Mouse (Mus musculus): ENCODE measurements around the gene Set.
A peak's percentile ranks its signal among the peaks of the same experiment; 100 is the strongest.

The Set gene

DNA sequence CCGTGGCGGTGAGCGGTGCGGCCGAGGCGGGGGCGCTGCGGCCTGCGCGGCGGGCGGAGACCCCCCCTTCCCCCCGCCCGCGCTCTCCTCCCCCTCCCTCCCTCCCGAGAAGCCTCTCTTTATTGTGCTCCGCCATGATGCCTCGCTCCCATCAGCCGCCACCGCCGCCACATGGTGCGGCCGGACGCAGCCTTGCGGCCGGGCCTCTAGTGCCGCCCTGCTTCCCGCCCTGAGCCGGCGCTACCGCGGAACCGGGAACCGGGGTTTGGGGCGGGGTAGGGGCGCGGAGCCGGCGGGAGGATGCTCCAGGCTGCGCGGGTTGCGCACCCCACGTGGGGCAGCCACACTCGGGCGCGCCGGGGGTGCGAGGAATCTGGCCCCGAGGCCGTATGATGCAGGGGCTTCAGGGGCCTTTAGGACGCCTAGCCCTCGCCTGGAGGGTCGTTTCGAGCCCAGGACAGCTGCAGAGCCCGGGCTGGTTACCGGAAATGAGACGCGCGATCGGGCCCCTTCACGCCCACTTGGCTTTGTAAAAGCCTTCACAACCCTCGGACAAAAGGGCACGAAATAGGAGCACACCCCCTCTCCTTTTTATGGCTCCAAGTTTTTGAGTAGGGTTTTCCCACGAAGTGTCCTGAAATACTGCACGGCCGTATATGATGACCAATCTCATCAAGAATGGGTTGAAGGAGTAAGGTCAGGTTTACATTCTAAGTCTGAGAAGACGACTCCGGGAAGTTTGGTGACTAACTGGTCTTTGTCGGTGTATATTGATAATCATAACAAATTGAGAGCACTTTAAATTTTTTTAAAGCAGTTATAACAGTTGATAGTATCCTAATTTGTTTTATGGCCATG is 10.1 kb downstream of the Set start:
- DNase-seq (ENCODE audit: low read depth, low spot score), result peak; percentile 61
- no peaks in the 10 kb centered on the region for H3K27me3 ChIP-seq (ENCODE audit: control insufficient read depth, insufficient read depth, low read length, poor library complexity, severe bottlenecking)
- peaks cover 12% of the 10 kb centered on the region for H3K36me3 ChIP-seq (ENCODE audit: control insufficient read depth, insufficient read depth, low read length, poor library complexity, severe bottlenecking)

DNA sequence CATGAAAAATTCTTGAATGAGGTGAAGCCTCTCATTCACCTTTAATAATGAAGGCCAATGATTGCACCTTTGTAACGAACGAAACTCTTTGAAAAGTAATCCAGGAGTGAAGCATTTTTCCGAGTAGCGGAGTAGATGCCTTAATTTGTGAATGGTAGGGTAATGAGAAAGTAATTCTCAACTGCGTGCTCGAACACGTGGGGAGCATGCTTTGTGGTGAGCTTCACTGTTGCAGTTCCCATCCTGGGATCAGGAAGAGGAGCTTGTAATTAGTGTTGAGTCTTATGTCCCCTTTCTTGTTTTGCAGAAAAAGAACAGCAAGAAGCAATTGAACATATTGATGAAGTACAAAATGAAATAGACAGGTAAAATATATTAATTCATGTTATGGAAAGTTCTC is 10.8 kb downstream of the Set start:
- H3K27me3 ChIP-seq (ENCODE audit: control insufficient read depth, insufficient read depth, low read length, poor library complexity, severe bottlenecking), result no peaks in the 10 kb centered on the region
- DNase-seq (ENCODE audit: low read depth, low spot score), result no peak
- peaks cover 12% of the 10 kb centered on the region for H3K36me3 ChIP-seq (ENCODE audit: control insufficient read depth, insufficient read depth, low read length, poor library complexity, severe bottlenecking)

DNA sequence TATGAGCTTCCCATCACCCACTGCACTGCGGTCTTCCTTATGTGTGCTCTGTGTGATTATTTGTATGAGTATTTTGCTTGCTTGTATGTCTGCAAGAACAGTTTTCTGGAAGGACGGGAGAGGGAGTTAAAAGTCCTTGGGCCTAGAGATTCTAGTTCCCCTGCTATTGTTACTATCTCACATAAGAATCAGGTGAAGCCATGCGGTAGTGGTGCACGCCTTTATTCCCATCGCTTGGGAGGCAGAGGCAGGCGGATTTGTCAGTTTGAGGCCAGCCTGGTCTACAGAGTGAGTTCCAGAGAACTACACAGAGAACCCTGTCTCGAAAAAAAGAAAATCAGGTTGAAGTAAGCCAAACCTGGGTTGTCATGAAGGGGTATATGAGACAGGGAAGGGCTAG is 15.7 kb downstream of the Set start:
- no peaks in the 10 kb centered on the region for H3K27me3 ChIP-seq (ENCODE audit: control insufficient read depth, insufficient read depth, low read length, poor library complexity, severe bottlenecking)
- H3K36me3 ChIP-seq (ENCODE audit: control insufficient read depth, insufficient read depth, low read length, poor library complexity, severe bottlenecking), result peaks cover 12% of the 10 kb centered on the region
- no peak for DNase-seq (ENCODE audit: low read depth, low spot score)

DNA sequence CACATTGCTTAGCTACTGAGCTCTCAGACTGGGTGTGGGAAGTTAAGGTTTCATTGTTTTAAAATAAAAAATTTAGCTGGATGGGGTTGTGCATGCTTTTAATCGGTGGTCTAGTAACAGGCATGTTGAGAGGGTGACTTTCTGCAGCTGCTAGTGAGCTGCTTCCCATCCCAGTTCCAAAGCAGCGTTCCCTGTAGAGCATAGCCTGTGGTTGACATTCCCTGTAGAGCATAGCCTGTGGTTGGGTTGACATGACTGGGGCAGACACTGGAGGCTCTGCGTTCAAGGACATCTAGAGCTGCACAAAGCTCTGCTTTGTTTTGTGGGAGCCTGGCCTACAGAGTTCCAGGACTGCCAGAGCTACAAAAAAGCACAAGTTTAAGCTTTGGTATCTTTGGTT is 16.1 kb downstream of the Set start:
- peaks cover 12% of the 10 kb centered on the region for H3K36me3 ChIP-seq (ENCODE audit: control insufficient read depth, insufficient read depth, low read length, poor library complexity, severe bottlenecking)
- no peak for DNase-seq (ENCODE audit: low read depth, low spot score)
- no peaks in the 10 kb centered on the region for H3K27me3 ChIP-seq (ENCODE audit: control insufficient read depth, insufficient read depth, low read length, poor library complexity, severe bottlenecking)

DNA sequence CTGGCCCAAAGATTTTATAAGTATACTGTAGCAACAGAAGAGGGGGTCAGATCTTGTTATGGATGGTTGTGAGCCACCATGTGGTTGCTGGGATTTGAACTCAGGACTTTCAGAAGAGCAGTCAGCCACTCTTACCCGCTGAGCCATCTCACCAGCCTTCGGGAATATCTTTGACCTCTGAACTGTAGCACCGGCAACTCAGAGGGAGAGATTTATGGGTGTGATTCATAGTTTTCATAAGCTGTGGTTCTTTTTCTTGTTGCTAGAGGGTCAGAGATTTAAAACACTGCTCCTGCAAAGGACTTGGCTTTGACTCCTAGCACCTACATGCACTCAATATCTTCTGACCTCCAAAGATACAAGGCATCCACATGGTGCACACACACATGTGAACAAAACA is 18.4 kb downstream of the Set start:
- H3K27me3 ChIP-seq (ENCODE audit: control insufficient read depth, insufficient read depth, low read length, poor library complexity, severe bottlenecking), result no peaks in the 10 kb centered on the region
- H3K36me3 ChIP-seq (ENCODE audit: control insufficient read depth, insufficient read depth, low read length, poor library complexity, severe bottlenecking), result peaks cover 3% of the 10 kb centered on the region; the same call in 1 of the 2 replicates
- DNase-seq (ENCODE audit: low read depth, low spot score), result no peak

DNA sequence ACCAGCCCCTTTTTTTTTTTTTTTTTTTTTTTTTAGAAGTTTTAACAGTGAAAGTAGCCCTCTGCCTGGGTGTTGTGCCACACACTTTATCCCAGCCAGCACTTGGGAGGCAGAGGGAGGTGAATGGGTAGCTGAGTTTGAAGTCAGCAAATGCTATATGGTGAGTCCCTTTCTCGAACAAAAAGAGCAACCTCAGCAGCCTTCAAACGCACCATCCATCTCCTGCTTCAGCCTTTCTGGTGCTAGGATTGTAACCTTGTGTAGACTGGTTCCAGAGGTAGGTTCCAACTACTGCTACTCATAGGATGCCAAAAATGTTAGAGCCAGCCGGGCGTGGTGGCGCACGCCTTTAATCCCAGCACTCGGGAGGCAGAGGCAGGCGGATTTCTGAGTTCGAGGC is 19.3 kb downstream of the Set start:
- Histone ChIP-seq H3K36me3 (ENCODE audit: control insufficient read depth, insufficient read depth, low read length, poor library complexity, severe bottlenecking) (0 out of 2 replicates have a peak, but pooled peaks cover 2% of the 10 kb centered on the region), H3K27me3 (ENCODE audit: control insufficient read depth, insufficient read depth, low read length, poor library complexity, severe bottlenecking) (no peaks in the 10 kb centered on the region)
- no peak for DNase-seq (ENCODE audit: low read depth, low spot score)

DNA sequence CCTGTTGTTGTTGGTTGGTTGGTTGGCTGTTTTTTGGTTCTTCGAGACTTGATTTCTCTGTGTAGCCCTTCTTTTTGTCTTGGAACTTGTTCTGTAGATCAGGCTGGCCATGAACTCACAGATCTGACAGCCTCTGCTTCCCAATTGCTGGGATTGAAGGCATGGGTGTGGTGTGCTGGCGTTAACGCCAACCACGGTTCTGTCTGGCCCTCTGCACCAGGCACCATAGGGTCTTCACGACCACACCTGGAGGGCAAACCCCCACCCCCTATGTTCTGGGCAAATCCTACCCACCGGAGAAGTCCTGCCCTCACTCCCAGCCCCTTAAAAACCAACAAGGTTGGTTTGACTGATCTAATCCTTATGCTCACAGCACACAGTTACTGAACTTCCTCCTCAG is 19.8 kb downstream of the Set start:
- no peak for DNase-seq (ENCODE audit: low read depth, low spot score)
- H3K36me3 ChIP-seq (ENCODE audit: control insufficient read depth, insufficient read depth, low read length, poor library complexity, severe bottlenecking), result 0 out of 2 replicates have a peak, but pooled peaks cover under 1% of the 10 kb centered on the region
- no peaks in the 10 kb centered on the region for H3K27me3 ChIP-seq (ENCODE audit: control insufficient read depth, insufficient read depth, low read length, poor library complexity, severe bottlenecking)

DNA sequence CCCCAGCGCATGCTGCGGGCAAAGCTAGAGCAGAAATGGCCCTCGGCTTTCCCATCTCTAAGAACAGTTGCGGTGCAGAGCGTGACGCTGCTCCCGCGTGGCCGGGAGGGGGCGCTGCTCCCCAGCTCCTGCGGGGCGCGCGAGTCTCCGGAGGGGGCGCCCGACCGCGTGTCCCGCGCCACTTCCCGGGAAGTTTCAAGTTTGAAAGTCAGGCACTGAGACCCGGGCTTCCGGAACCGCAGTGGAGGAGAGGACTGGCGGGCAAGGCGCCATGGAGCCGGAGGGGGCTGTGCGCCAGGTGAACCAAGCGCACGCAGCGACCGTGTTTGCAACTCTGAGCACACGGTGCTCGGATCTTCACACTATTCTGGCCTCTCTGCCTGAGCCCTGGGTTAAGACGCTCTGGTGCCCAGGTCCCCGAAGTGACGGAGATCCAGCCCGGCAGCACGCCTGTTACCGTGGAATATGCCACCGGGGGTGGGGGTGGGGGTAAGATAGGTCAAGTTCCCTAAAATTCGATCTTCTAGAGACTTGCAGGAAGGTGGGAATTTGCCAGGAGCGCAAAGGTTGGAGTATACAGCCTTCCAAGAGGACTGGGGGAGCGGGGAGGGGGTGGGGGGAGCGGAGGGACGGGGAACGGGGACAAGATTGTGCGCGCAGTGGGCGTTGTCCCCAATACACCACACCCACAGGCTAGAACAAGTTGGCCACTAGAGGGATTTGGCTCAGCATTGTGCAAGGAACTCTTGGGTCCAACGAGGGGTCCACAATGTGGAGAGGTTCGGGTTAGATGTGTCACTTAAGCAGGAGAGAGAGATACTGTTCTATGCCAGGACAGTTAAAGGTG is 20.5 kb downstream of the Set start, which contains the start of gene Pkn3:
Pkn3 (plus strand) TSS at position 183 of the 847 bp plus-strand sequence.
- H3K27me3 ChIP-seq (ENCODE audit: control insufficient read depth, insufficient read depth, low read length, poor library complexity, severe bottlenecking), result no peaks in the 10 kb centered on the region
- H3K36me3 ChIP-seq (ENCODE audit: control insufficient read depth, insufficient read depth, low read length, poor library complexity, severe bottlenecking), result no peaks in the 10 kb centered on the region
- peak; percentile 86 for DNase-seq (ENCODE audit: low read depth, low spot score)

DNA sequence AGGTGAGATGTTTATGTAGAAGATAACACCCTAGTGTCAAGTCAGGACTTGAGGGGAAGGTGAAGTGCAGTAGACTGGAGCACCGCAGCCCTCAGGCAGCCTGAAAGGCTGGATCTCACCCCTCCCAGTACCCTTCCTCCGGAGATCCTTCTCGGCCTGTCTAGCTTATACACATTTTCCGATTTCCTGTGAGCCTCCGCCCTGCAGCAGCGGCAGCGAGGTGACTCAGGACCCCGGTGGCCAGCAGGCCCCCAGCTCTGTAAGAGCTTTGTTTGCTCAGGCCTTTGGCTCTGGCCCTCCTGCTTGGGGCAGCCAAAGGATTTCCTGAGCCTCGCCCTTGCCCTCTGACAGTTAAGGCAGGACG is 21.2 kb downstream of the Set start:
- DNase-seq (ENCODE audit: low read depth, low spot score), result no peak
- Histone ChIP-seq H3K36me3 (ENCODE audit: control insufficient read depth, insufficient read depth, low read length, poor library complexity, severe bottlenecking) (no peaks in the 10 kb centered on the region), H3K27me3 (ENCODE audit: control insufficient read depth, insufficient read depth, low read length, poor library complexity, severe bottlenecking) (no peaks in the 10 kb centered on the region)

DNA sequence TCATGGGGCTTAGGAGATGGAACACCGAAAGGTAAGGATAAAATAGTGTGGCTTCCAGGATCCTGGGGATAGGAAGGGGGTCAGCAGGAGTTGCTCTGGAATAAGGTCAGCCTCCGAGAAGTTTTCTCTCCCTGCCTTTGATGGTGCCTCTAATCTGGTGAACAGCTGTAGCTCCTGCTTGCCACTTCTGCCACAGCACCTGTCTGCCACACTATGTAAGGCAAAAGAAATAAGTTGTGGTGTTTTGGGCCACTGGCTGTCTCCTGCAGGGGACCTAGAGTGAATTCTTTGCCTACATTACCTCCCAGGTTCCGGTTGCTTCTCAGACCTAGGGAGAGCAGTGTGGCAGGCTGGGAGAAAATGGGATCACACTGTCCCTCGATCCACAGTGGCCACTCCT is 21.6 kb downstream of the Set start:
- DNase-seq (ENCODE audit: low read depth, low spot score), result no peak
- no peaks in the 10 kb centered on the region for H3K36me3 ChIP-seq (ENCODE audit: control insufficient read depth, insufficient read depth, low read length, poor library complexity, severe bottlenecking)
- no peaks in the 10 kb centered on the region for H3K27me3 ChIP-seq (ENCODE audit: control insufficient read depth, insufficient read depth, low read length, poor library complexity, severe bottlenecking)

DNA sequence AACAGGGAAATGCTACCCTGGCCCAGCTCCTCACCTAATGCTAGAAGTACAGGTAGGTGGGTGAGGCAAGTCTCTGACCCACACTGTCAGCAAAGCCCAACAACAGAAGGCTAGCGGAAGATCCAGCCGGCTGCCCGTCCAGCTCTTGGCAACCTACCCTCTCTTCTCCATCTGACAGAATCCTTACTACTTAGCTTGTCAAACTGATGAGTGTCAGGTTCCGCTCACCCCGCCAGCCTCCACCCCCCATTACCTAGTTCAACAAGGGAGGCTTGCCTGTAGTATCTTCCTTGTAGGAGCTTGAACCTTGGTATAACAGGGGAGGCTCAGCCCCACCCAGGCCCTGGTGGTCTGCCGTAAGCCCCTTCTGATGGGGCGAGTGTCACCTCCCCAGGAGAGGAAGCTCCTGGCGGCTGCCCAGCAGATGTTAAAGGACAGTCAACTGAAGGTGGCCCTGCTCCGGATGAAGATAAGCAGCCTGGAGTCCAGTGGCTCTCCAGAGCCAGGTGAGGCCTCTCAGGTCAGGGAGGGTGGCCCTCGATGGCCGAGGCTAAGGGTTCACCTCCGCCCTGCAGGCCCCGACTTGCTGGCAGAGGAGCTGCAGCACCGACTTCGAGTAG is 23.1 kb downstream of the Set start:
- DNase-seq (ENCODE audit: low read depth, low spot score), result no peak
- Histone ChIP-seq H3K36me3 (ENCODE audit: control insufficient read depth, insufficient read depth, low read length, poor library complexity, severe bottlenecking) (no peaks in the 10 kb centered on the region), H3K27me3 (ENCODE audit: control insufficient read depth, insufficient read depth, low read length, poor library complexity, severe bottlenecking) (no peaks in the 10 kb centered on the region)

DNA sequence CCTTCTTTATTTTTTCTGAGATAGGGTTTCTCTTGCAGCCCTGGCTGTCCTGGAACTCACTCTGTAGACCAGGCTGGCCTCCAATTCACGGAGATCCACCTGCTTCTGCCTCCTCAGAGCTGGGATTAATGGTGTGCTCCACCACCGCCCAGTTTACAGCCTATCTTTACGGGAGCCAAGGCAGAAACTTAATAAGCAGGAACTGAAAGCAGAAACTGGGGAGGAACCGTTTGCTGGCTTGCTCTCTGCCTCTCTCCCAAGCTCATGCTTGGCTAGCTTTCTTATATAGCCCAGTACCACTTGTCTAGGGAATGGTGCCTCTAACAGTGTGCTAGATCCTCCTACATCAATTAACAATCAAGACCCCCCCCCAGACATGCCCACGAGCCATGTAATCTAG is 26.9 kb downstream of the Set start:
- peak; percentile 44 for DNase-seq (ENCODE audit: low read depth, low spot score)
- Histone ChIP-seq H3K27me3 (ENCODE audit: control insufficient read depth, insufficient read depth, low read length, poor library complexity, severe bottlenecking) (no peaks in the 10 kb centered on the region), H3K36me3 (ENCODE audit: control insufficient read depth, insufficient read depth, low read length, poor library complexity, severe bottlenecking) (no peaks in the 10 kb centered on the region)

DNA sequence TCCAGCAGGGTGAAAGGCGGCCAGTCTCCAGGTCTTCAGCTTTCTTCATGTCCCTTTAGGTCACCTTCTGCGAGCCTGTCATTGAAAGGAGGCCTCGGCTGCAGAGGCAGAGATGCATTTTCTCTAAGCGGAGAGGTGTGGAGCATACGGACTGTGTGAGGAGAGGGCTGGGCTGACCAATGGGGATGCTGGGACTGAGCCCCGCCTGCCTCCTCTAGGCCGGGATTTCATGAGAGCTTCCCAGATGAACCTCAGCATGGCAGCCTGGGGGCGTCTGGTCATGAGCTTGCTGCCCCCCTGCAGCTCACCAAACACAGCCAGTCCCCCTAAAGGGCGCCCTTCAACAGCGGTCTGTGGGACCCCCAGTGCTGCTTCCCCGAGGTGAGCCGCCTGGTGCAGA is 27.5 kb downstream of the Set start:
- no peaks in the 10 kb centered on the region for H3K36me3 ChIP-seq (ENCODE audit: control insufficient read depth, insufficient read depth, low read length, poor library complexity, severe bottlenecking)
- no peaks in the 10 kb centered on the region for H3K27me3 ChIP-seq (ENCODE audit: control insufficient read depth, insufficient read depth, low read length, poor library complexity, severe bottlenecking)
- no peak for DNase-seq (ENCODE audit: low read depth, low spot score)

DNA sequence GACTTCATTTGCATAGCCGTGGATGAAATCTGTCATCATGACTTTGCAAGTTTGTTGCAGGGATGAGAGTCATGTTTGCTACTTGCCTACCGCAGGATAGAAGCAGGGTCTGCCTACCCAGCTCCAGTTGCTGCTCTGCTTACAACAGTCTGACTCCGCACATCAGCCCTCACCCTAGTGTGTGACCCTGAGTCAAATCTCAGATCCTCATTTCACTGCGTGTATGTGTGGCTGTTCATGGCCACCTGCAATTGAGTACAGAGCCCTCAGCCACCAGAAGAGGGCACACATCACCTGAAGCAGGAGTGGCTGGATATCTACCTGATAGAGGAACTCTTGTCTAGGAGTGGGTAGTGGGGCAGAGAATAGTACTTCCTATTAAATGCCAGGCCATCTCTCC is 30.1 kb downstream of the Set start:
- Histone ChIP-seq H3K27me3 (ENCODE audit: control insufficient read depth, insufficient read depth, low read length, poor library complexity, severe bottlenecking) (no peaks in the 10 kb centered on the region), H3K36me3 (ENCODE audit: control insufficient read depth, insufficient read depth, low read length, poor library complexity, severe bottlenecking) (no peaks in the 10 kb centered on the region; the same call in 1 of the 2 replicates)
- no peak for DNase-seq (ENCODE audit: low read depth, low spot score)

DNA sequence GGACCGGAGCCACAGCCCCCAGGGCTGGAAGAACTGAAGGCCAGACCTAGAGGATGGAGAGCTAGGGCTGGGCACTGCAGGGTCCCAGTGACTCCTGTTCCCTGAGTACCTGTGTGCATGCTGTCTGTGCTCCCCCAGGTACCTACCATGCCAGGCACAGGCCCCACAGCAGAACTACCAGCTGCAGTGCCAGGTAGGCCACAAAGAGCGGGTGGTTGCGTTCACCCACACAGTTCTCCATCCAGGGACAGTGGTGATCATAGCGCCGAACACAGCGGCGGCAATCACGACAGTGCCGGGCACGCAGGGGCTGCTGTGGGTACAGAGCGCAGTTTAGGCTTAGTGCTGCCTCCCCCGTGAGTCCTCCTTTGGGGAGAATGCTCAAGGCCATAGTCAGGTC is 34.3 kb downstream of the Set start:
- Histone ChIP-seq H3K36me3 (ENCODE audit: control insufficient read depth, insufficient read depth, low read length, poor library complexity, severe bottlenecking) (no peaks in the 10 kb centered on the region; the same call in 1 of the 2 replicates), H3K27me3 (ENCODE audit: control insufficient read depth, insufficient read depth, low read length, poor library complexity, severe bottlenecking) (no peaks in the 10 kb centered on the region)
- no peak for DNase-seq (ENCODE audit: low read depth, low spot score)

Measured in splenic B cell, adult 2 months (primary cell).